12 mouse cellular contexts compared by ENCODE assay signal in the genomic region with DNA sequence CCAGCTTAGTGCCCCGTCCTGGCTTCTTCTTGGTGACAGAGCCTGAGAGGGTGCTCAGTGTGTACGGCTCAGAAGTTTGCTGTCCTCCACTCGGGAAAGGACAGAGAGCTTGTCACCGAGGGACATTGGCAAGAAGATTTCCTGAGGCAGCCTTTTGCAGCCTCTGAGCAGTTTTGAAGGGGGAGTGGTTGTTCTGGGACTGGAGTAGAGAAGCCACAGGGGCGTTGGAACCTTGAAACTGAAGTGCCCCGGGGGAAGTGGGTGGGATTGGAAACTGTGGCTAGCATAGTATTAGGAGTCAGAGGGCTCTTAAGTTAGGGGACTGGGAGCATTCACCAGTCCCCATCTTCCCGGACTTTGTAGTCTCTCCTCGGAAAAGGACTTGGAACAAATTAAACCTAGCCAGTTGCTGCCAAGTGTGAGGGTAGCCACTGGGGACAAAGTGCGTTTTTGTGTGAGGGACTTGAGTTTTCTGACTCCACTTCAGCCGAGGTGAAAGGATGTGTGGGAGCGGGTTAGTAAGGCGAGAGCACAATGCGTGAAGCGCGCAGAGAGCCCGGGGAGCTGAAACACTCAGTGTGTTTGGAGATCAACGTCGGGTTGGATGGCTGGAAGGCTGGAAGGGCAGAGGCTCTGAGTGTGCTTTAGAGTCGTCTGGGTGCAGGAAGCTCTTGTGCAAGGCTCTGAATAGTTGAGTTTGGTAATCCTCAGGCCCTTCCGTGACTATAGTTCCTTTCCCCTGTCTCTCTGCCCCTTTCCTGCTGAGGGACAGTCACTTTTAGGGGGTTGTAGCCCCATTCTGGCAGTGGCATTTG. TPM values are rescaled to one million over a fixed set of nuclear protein-coding genes. Genes with fewer than 3 reads are reported as not detected.
DNase-seq lines count a peak whose midpoint lies in the region; ATAC-seq and TF ChIP-seq lines count a peak whose summit lies in the region.
"Had no signal": no experiment of that assay in that cellular context is flagged by ENCODE, and none has a peak within 500 bp of the region (broad histone marks: within the 10 kb centered on the region; RNA-seq: fewer than 3 reads in every experiment).

No protein-coding gene starts in this region.

- no peaks in the 10 kb centered on the region for H3K9me3 ChIP-seq in neural tube, embryonic 13.5 days
- H3K9me3 ChIP-seq in liver, embryonic 12.5 days (replicated peaks): no peaks in the 10 kb centered on the region
- no peaks in the 10 kb centered on the region for H3K9me3 ChIP-seq in stomach, postnatal 0 days (ENCODE audit: control insufficient read depth, low read length)
- H3K9me3 ChIP-seq: embryonic facial prominence, embryonic 13.5 days; neural tube, embryonic 12.5 days had no signal

- no peaks in the 10 kb centered on the region for H3K36me3 ChIP-seq in neural tube, embryonic 13.5 days
- no peaks in the 10 kb centered on the region for H3K36me3 ChIP-seq in liver, embryonic 12.5 days
- H3K36me3 ChIP-seq in stomach, postnatal 0 days (ENCODE audit: control insufficient read depth, insufficient read depth, low read length): no peaks in the 10 kb centered on the region
- H3K36me3 ChIP-seq: embryonic facial prominence, embryonic 13.5 days; neural tube, embryonic 12.5 days had no signal

- TF ChIP-seq EP300 in stomach, postnatal 0 days (optimal IDR thresholded peaks at IDR 0.05): no peak

- peak overlapping the region; percentile 49 for H3K27ac ChIP-seq in neural tube, embryonic 13.5 days (replicated peaks)
- H3K27ac ChIP-seq in liver, embryonic 12.5 days: peak overlapping the region; percentile 37; the same call in 1 of the 2 replicates
- peak overlapping the region; percentile 45; the same call in 1 of the 2 replicates for H3K27ac ChIP-seq in stomach, postnatal 0 days (replicated peaks)
- H3K27ac ChIP-seq: embryonic facial prominence, embryonic 13.5 days; neural tube, embryonic 12.5 days had no signal

- ATAC-seq in neural tube, embryonic 13.5 days (ENCODE audit: low read depth): no peak
- ATAC-seq in liver, embryonic 12.5 days: no peak
- ATAC-seq in stomach, postnatal 0 days (ENCODE audit: low FRiP score, low TSS enrichment): no peak
- ATAC-seq: activated CD4-positive, CD25-positive, alpha-beta regulatory T cell, adult 4 months had no signal

- peak; percentile 27 to 39 for DNase-seq in adrenal gland, postnatal 36 days
- no peak for DNase-seq in adrenal gland, adult 2 months
- DNase-seq in neural tube, embryonic 10.5 days (ENCODE audit: extremely low spot score, low spot score): no peak
- no peak for DNase-seq in stomach, postnatal 0 days (ENCODE audit: low spot score)
- no peak for DNase-seq in yolk sac, embryonic 10.5 days (ENCODE audit: low spot score)
- DNase-seq in spleen, adult 18-20 months: no peak
- DNase-seq: B cell, adult 2 months had no signal

- peak overlapping the region; percentile 1; the same call in 1 of the 2 replicates for H3K4me2 ChIP-seq in neural tube, embryonic 13.5 days
- H3K4me2 ChIP-seq in liver, embryonic 12.5 days: 0 out of 2 replicates have a peak overlapping the region, but pooled peaks have one; percentile 8
- H3K4me2 ChIP-seq in stomach, postnatal 0 days (replicated peaks; ENCODE audit: low read depth): no peak overlapping the region
- H3K4me2 ChIP-seq: embryonic facial prominence, embryonic 13.5 days had no signal

- H3K9ac ChIP-seq in neural tube, embryonic 13.5 days: peak overlapping the region; percentile 23; the same call in 1 of the 2 replicates
- H3K9ac ChIP-seq in liver, embryonic 12.5 days: no peak overlapping the region
- no peak overlapping the region for H3K9ac ChIP-seq in stomach, postnatal 0 days (ENCODE audit: low read length)
- H3K9ac ChIP-seq: embryonic facial prominence, embryonic 13.5 days; neural tube, embryonic 12.5 days had no signal

- peaks cover 70% of the 10 kb centered on the region for H3K4me1 ChIP-seq in neural tube, embryonic 13.5 days (replicated peaks)
- H3K4me1 ChIP-seq in liver, embryonic 12.5 days: peaks cover 50% of the 10 kb centered on the region
- peaks cover 11% of the 10 kb centered on the region for H3K4me1 ChIP-seq in stomach, postnatal 0 days (replicated peaks; ENCODE audit: control insufficient read depth, insufficient read depth)

- no peak for TF ChIP-seq CTCF in stomach, postnatal 0 days (IDR thresholded peaks at IDR 0.05; ENCODE audit: low read depth)

- H3K27me3 ChIP-seq in neural tube, embryonic 13.5 days: no peaks in the 10 kb centered on the region
- no peaks in the 10 kb centered on the region for H3K27me3 ChIP-seq in liver, embryonic 12.5 days (replicated peaks)
- no peaks in the 10 kb centered on the region for H3K27me3 ChIP-seq in stomach, postnatal 0 days (ENCODE audit: control insufficient read depth, insufficient read depth, low read length)
- H3K27me3 ChIP-seq: neural tube, embryonic 12.5 days had no signal

- 50% methylated on average over 20 of the region's 20 CpGs for WGBS in neural tube, embryonic 13.5 days
- WGBS in liver, embryonic 12.5 days (ENCODE audit: insufficient replicate concordance): 35% methylated on average over 20 of the region's 20 CpGs
- WGBS in stomach, postnatal 0 days: 56% methylated on average over 20 of the region's 20 CpGs

- no peak overlapping the region for H3K4me3 ChIP-seq in neural tube, embryonic 13.5 days
- no peak overlapping the region for H3K4me3 ChIP-seq in liver, embryonic 12.5 days
- H3K4me3 ChIP-seq in stomach, postnatal 0 days (ENCODE audit: low read depth, low read length): no peak overlapping the region
- H3K4me3 ChIP-seq: embryonic facial prominence, embryonic 13.5 days; neural tube, embryonic 12.5 days had no signal

RNA-seq across cellular contexts. Expression of gene Peli2, which starts 10.3 kb away (rescaled TPM):
- 10 to 100 TPM; 28.0 to 28.5 TPM for total RNA-seq in adrenal gland, postnatal 36 days (2021)
- 10 to 100 TPM; 26.6 to 30.2 TPM for total RNA-seq in adrenal gland, adult 2 months (2021)
- polyA plus RNA-seq in adrenal gland, adult 2 months (2012; rRNA removed): 7.5 and 8.1 TPM in 2 replicates
- polyA plus RNA-seq in neural tube, embryonic 13.5 days (2015; fragmentation: Nextera tagmentation; extraction: Ambion mirVana): 10.8 and 12.8 TPM in 2 replicates
- 1.7 and 1.8 TPM in 2 replicates for polyA plus RNA-seq in liver, embryonic 12.5 days (2016; fragmentation: Nextera tagmentation; extraction: Ambion mirVana)
- 5.6 and 5.9 TPM in 2 replicates for polyA plus RNA-seq in stomach, postnatal 0 days (2015; fragmentation: Nextera tagmentation; extraction: Ambion mirVana)

Comparison
In these comparisons a context has a peak if more than half of its experiments do, and no peak if none do; other contexts are left out.
1. DNase-seq: peak in adrenal gland, postnatal 36 days (2 of 2); none in adrenal gland, adult 2 months (single experiment), neural tube, embryonic 10.5 days (single experiment), stomach, postnatal 0 days (single experiment), yolk sac, embryonic 10.5 days (single experiment) and spleen, adult 18-20 months (0 of 2).
2. Peak in every context shown above with its lines, with median percentiles within 50 percentile points of each other: H3K27ac ChIP-seq.